Mouse (Mus musculus): ENCODE measurements at regions not wholly inside any gene's neighbourhood (a gene's known extent, or its start where the extent isn't known, plus 50 kb on each side); places are given as distances from the start of the nearest gene placed in this dataset.

DNA sequence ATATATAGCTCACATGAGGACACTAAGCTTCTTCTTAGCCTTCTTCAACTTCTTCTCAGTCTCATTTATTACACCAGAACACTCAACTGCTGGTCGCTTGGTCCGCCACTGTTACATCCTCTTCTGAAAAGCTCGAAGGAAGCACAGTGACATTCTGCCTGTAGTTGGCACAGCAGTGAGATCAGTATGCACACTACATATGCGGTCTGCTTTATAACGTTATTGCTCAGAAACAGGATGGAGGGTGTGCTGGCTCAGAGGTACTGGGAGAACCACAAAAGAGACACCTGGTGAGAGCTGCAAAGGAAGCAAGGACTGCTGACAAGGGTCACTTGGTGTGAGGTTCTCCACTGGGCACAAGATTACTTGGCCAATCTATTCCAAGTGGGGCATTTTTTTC lies 179.5 kb downstream of the Ets1 start:
- DNase-seq (ENCODE audit: low read depth, low spot score): no peak

DNA sequence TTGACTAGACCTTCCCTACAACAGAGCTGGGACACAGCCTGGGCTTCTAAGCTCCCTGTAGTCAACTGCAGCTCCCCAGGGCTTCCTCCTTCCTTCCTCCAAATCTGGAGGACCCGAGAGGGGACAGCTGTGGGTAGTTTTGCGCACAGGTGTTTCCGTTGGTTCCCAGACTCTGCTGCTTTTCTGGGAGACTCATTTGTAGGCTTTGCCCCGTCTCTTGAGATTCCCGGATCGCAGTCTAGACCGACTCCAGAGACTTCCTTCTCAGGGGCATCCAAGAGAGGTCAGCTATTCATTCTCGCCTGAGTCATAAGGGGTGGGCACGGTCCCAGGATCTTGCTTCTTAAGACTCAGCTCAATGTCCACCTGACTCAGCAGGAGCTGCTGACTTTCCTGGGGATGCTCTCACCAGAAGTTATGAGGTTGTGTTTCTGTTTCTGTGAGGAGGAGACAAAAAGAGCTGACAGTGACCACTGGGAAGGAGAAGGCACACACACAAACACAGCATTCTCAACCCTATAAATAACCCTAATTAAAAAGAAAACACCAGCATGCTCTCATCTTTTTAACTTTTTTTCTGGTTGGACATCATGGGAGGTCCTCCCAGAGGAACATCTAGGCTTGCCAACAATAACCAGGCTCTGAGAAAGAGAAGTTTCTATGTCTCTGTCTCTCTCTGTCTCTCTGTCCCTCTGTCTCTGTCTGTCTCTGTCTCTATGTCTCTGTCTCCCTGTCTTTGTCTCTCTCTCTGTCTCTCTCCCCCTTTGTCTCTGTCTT lies 180.8 kb downstream of the Ets1 start:
- no peak for DNase-seq (ENCODE audit: low read depth, low spot score)

GRCm38 (mm10) chr9:32817442-32818358 lies 181.7 kb downstream of the Ets1 start:
- DNase-seq (ENCODE audit: low read depth, low spot score): no peak

GRCm38 (mm10) chr9:32823439-32824133 lies 187.6 kb downstream of the Ets1 start:
- DNase-seq (ENCODE audit: low read depth, low spot score): no peak

GRCm38 (mm10) chr9:32824134-32824531 lies 188.1 kb downstream of the Ets1 start:
- DNase-seq (ENCODE audit: low read depth, low spot score): no peak

- DNase-seq (ENCODE audit: low read depth, low spot score): no peak
Measured at GRCm38 (mm10) chr9:32830268-32830891, 194.4 kb downstream of the Ets1 start.

DNA sequence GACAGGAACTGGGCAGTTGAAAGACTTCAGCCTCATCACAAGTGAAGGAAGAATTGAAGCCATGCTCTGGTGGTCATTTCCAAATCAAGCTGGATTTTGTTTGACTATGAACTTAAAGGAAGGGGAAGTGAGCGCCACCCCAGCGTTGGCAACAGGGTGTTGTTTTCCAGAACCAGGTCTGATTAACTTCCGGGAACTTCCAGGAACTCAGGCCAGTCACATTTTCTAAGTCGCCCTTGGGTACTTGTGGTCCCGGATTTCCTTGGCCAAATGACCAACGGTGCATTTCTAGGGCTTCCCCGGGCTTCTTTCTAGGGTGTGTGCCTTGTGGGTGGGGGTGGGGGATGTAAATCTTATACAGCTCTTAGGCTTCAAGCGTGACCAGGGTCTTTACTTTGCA lies 197.4 kb downstream of the Ets1 start:
- no peak for DNase-seq (ENCODE audit: low read depth, low spot score)

DNA sequence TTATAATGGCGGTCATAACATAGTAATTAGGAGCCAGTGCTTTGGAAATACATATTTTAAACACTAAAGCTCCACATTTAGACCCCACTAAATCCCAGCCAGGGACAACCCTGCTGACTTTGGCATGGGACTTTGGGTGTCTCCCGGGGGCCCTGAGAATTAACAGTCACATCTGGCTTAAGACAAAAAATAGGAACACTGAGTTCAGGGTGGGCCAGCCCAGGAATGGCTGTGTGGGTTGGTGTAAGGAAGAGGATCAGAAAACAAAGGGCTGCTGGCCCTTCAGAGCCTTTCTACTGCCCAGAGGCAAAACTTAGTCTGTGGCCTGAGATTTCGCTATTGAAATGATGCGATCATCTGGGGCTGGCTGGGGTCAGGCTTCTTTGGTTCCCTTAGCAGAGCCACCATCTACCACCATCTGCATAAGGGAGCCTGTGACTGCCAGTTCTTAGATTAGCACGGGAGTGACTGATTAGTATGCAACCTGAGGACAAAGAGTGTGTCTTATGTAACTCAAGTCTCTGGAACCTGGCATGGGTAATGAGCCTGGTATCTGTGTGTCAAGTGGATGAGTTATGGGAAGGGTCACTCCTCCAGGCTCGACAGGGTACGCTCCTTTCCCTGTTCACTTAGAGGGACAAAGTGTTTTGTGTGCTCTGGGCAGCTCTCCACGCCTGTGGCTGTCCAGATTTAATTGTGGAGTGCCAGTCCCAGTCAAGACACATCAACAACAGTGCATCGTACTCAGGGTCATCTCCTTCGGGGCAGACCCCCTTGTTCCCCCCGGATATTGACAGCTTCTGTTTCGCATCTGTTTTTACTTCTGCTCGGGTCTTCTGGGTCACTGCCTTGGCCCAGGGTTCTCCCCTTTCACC lies 199.0 kb downstream of the Ets1 start:
- DNase-seq (ENCODE audit: low read depth, low spot score): no peak

- DNase-seq (ENCODE audit: low read depth, low spot score): no peak
Measured at GRCm38 (mm10) chr9:32835626-32835971, 199.6 kb downstream of the Ets1 start.

GRCm38 (mm10) chr9:32836371-32836770 lies 200.3 kb downstream of the Ets1 start:
- DNase-seq (ENCODE audit: low read depth, low spot score): no peak

DNA sequence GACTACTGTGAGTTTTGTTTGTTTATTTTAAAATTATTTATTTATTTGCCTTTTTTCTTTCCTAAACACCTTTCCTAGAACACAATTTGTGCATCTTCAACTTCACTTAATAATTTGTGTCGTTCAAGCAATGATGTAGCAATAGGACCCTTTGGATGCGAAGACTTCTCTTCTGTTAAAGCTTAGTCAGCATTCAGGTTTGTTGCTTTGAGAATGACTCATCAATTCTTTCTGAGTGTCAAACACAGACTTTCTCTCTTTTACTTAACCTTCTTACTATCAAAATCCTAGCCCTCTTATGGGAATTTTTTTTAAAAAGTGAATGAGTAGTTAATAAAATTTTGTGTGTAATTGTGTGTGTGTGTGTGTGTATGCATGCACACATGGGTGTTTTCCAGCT lies 211.3 kb downstream of the Ets1 start:
- no peak for DNase-seq (ENCODE audit: low read depth, low spot score)

DNA sequence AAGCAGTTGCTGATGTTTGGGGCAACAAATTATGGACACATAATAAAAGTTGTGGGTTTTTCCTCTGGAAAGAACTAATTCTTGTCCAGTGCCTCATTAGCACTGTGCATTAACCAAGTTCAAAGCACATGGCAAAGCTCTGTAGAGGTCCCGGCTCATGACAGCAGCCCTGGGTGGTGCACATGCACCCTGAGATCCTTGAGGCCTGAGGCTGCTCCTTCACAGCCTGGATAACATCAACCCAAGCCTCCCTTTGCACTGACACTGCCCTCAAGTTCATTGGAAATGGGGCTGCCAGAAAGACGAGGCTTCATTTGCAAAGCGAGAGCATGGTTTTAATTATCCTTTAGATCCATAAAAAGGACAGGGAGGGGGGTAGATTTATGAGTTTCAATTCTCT lies 216.3 kb downstream of the Ets1 start:
- no peak for DNase-seq (ENCODE audit: low read depth, low spot score)

- DNase-seq (ENCODE audit: low read depth, low spot score): no peak
Measured at GRCm38 (mm10) chr9:32863286-32863685, 227.3 kb downstream of the Ets1 start.

DNA sequence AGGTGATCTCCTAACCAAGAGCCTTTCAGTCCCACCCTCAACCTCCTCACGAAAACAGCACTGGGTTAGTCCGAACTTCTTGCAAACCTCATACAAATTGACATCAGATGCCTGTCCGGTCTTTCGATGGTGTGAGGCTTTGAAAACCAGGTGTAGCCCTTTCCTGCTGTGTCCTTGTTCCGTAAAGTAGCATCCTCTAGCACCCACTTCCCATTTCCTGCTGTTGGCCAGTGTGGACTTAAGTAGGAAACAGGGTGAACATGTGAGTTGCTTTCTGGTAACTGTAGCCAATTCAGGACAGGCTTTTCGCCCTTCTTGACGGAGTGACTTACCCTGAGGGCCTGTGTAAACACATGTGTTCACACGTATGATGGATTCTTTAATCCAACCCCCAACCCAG lies 232.9 kb downstream of the Ets1 start:
- DNase-seq (ENCODE audit: low read depth, low spot score): no peak

GRCm38 (mm10) chr9:32874306-32874875 lies 238.4 kb downstream of the Ets1 start:
- no peak for DNase-seq (ENCODE audit: low read depth, low spot score)

DNA sequence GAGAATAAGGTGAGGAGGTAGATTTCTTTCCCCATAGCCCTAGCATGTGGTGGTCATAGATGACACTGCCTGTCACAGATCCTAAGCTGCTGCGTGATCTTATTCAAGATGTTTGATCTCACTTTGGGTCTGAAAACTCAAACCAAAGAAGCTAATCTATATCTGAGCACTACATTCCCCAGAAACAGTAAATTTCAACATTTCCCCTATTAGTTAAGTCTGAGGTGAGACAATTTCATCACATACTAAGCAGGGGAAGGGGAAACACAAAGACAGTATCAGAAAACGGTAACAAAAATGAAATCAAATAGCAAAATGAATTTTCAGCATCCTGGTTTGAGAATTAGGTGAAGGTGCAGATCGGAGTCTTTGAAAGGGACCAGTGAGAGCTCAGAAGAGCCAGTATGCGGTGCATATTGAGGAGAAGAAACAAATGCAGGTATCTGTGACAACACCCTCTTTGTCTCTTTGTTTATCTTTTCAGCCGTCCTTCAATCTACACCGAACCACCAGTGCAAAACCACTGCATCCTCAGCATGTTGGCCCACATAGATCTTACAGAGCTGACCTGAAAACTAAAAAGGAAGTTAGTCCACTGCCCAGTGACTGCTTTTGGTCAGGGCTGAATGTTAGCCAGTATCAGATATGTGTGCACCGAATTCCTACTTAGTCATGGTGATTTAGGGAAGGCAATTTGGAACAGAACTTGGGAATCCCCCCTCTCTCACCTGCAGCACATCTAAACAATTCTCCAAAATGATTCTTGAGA lies 247.0 kb downstream of the Ets1 start:
- DNase-seq (ENCODE audit: low read depth, low spot score): no peak

- no peak for DNase-seq (ENCODE audit: low read depth, low spot score)
Measured at GRCm38 (mm10) chr9:32886008-32886650, 250.1 kb downstream of the Ets1 start.

DNA sequence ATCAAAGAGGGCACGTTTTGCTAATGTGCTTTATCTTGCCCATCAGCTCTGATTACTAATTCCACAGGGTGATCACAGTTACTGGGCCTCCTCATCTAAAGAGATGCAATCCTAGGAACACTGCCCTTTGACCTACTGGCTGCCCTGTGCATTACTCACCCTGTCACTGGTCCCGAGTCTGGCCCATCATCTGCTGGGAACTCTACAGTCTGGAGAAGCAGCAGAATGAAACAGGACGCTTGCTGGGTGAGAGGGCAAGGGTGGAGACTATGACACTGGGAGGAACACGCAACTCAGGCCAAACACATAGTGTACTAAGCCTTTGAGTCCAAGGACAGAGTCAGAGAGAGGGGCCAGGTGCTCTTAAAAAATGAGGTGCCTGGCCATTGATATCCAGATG lies 263.8 kb downstream of the Ets1 start:
- DNase-seq (ENCODE audit: low read depth, low spot score): no peak

GRCm38 (mm10) chr9:32901287-32901686 lies 265.3 kb downstream of the Ets1 start:
- DNase-seq (ENCODE audit: low read depth, low spot score): no peak

Data from retina, adult 2 months (tissue).